Mouse (Mus musculus): ENCODE measurements around the gene F830045P16Rik. TPM values are rescaled to one million over a fixed set of nuclear protein-coding genes. Genes with fewer than 3 reads are reported as not detected.

The F830045P16Rik gene
- polyA plus RNA-seq (2011; ENCODE audit: insufficient read depth, insufficient read length, low read depth, missing spikeins): not detected in 2 replicates

DNA sequence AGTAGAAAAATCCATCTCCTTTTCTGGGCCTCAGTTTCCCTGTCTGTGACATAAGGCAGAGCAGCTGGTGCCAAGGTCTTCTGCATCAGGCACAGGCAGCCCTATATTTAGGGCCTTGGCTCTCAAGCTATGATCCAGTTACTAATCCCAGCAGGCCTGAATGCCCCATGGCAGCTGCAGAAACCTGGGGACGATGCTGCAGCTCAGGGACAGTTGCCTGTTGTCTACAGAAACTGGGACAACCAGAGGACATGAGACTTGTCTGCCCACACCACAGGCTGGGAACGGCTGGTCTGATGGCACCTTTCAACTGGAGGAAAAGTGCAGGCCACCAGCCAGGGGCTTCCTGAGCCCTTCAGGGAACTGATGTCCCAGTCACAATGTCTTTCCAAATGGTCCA is at the start of gene F830045P16Rik:
Gene F830045P16Rik, minus strand, starts transcription at position 226 of the 400 bp plus-strand sequence.
- no peaks in the 10 kb centered on the region for H3K36me3 ChIP-seq (ENCODE audit: control insufficient read depth, insufficient read depth, low read length, poor library complexity, severe bottlenecking)
- H3K4me3 ChIP-seq (ENCODE audit: low read depth, low read length): no peak within 1 kb of the TSS
- H3K27me3 ChIP-seq (ENCODE audit: control insufficient read depth, insufficient read depth, low read length, poor library complexity, severe bottlenecking): no peaks in the 10 kb centered on the region
- H3K9me3 ChIP-seq (replicated peaks; ENCODE audit: control insufficient read depth, insufficient read depth, low read length, poor library complexity, severe bottlenecking): no peaks in the 10 kb centered on the region
- H3K9ac ChIP-seq (ENCODE audit: low read depth, poor library complexity, severe bottlenecking): no peak within 1 kb of the TSS
- no peak for TF ChIP-seq POLR2A (IDR thresholded peaks at IDR 0.05; ENCODE audit: insufficient read depth, low read length)
- no peaks in the 10 kb centered on the region for H3K4me1 ChIP-seq (ENCODE audit: control insufficient read depth, insufficient read depth, low read length)
- no peak within 1 kb of the TSS for H3K27ac ChIP-seq (ENCODE audit: insufficient read depth, low read length)

- Histone ChIP-seq H3K36me3 (ENCODE audit: control insufficient read depth, insufficient read depth, low read length, poor library complexity, severe bottlenecking) (no peaks in the 10 kb centered on the region), H3K9me3 (replicated peaks; ENCODE audit: control insufficient read depth, insufficient read depth, low read length, poor library complexity, severe bottlenecking) (no peaks in the 10 kb centered on the region), H3K27ac (ENCODE audit: insufficient read depth, low read length) (no peak overlapping the region), H3K4me3 (ENCODE audit: low read depth, low read length) (no peak overlapping the region), H3K9ac (ENCODE audit: low read depth, poor library complexity, severe bottlenecking) (no peak overlapping the region), H3K27me3 (ENCODE audit: control insufficient read depth, insufficient read depth, low read length, poor library complexity, severe bottlenecking) (no peaks in the 10 kb centered on the region), H3K4me1 (ENCODE audit: control insufficient read depth, insufficient read depth, low read length) (peaks cover 11% of the 10 kb centered on the region)
- no peak for TF ChIP-seq CTCF (IDR thresholded peaks at IDR 0.05; ENCODE audit: low read depth, low read length)
- no peak for TF ChIP-seq POLR2A (IDR thresholded peaks at IDR 0.05; ENCODE audit: insufficient read depth, low read length)
- no peak for TF ChIP-seq EP300 (IDR thresholded peaks at IDR 0.05; ENCODE audit: insufficient read depth, low read depth, low read length)
Measured at GRCm38 (mm10) chr2:129585904-129586514, 49.6 kb upstream of the F830045P16Rik start.

DNA sequence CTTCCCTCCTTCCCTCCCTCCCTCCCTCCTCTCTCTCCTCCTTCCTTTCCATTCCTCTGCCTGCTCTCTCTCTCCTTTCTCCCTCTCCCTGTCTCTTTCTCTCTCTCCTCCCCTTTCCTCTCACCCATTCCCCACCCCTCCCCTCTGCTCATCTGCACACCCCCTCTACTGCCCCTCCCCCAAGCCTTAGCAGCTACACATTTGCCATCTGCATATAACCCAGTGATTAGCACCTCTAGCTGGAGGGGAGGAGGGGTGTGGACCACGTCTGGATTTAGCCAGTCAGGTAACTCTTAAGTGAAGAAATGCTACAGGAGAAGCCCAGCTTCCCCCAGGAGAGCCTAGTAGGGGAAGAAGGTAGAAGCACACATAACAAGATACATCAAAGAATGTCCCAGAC is 48.5 kb upstream of the F830045P16Rik start:
- H3K4me1 ChIP-seq (ENCODE audit: control insufficient read depth, insufficient read depth, low read length): peaks cover 11% of the 10 kb centered on the region
- no peak overlapping the region for H3K9ac ChIP-seq (ENCODE audit: low read depth, poor library complexity, severe bottlenecking)
- no peaks in the 10 kb centered on the region for H3K9me3 ChIP-seq (replicated peaks; ENCODE audit: control insufficient read depth, insufficient read depth, low read length, poor library complexity, severe bottlenecking)
- no peak overlapping the region for H3K4me3 ChIP-seq (ENCODE audit: low read depth, low read length)
- H3K27ac ChIP-seq (ENCODE audit: insufficient read depth, low read length): no peak overlapping the region
- peak; percentile 66; the same call in 1 of the 2 replicates for TF ChIP-seq EP300 (IDR thresholded peaks at IDR 0.05; ENCODE audit: insufficient read depth, low read depth, low read length)
- TF ChIP-seq POLR2A (IDR thresholded peaks at IDR 0.05; ENCODE audit: insufficient read depth, low read length): no peak
- H3K27me3 ChIP-seq (ENCODE audit: control insufficient read depth, insufficient read depth, low read length, poor library complexity, severe bottlenecking): no peaks in the 10 kb centered on the region
- no peaks in the 10 kb centered on the region for H3K36me3 ChIP-seq (ENCODE audit: control insufficient read depth, insufficient read depth, low read length, poor library complexity, severe bottlenecking)

DNA sequence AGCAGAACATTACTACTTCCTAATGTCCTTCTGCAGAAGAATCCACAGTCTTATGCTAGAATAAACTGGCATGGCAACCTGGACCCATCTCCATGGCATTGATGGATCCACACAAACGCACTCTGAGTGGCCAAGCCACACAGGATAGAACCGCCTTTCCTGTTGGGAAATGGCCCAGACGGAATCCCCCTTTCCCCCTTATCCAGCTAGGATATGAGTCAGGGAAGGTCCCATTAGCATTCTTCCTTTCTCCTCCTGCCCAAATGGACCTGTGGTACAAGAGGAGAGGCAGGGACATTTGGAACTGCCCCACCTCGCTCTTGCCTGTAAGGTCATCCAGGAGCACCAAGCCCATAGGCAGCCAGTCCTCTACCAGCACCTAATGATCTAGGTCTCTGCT is 45.9 kb upstream of the F830045P16Rik start:
- peaks cover 7% of the 10 kb centered on the region for H3K4me1 ChIP-seq (ENCODE audit: control insufficient read depth, insufficient read depth, low read length)
- TF ChIP-seq CTCF (IDR thresholded peaks at IDR 0.05; ENCODE audit: low read depth, low read length) (no peak), POLR2A (IDR thresholded peaks at IDR 0.05; ENCODE audit: insufficient read depth, low read length) (no peak), EP300 (IDR thresholded peaks at IDR 0.05; ENCODE audit: insufficient read depth, low read depth, low read length) (no peak)

GRCm38 (mm10) chr2:129581826-129582225 is 45.4 kb upstream of the F830045P16Rik start:
- TF ChIP-seq POLR2A (IDR thresholded peaks at IDR 0.05; ENCODE audit: insufficient read depth, low read length): no peak
- TF ChIP-seq EP300 (IDR thresholded peaks at IDR 0.05; ENCODE audit: insufficient read depth, low read depth, low read length): no peak
- TF ChIP-seq CTCF (IDR thresholded peaks at IDR 0.05; ENCODE audit: low read depth, low read length): no peak
- H3K27ac ChIP-seq (ENCODE audit: insufficient read depth, low read length): no peak overlapping the region
- no peaks in the 10 kb centered on the region for H3K27me3 ChIP-seq (ENCODE audit: control insufficient read depth, insufficient read depth, low read length, poor library complexity, severe bottlenecking)
- no peak overlapping the region for H3K4me3 ChIP-seq (ENCODE audit: low read depth, low read length)
- no peaks in the 10 kb centered on the region for H3K36me3 ChIP-seq (ENCODE audit: control insufficient read depth, insufficient read depth, low read length, poor library complexity, severe bottlenecking)
- no peak overlapping the region for H3K9ac ChIP-seq (ENCODE audit: low read depth, poor library complexity, severe bottlenecking)
- H3K4me1 ChIP-seq (ENCODE audit: control insufficient read depth, insufficient read depth, low read length): peaks cover 6% of the 10 kb centered on the region
- H3K9me3 ChIP-seq (replicated peaks; ENCODE audit: control insufficient read depth, insufficient read depth, low read length, poor library complexity, severe bottlenecking): no peaks in the 10 kb centered on the region

More for the DNA sequence above, 45.9 kb upstream of the F830045P16Rik start:
- Histone ChIP-seq H3K36me3 (ENCODE audit: control insufficient read depth, insufficient read depth, low read length, poor library complexity, severe bottlenecking) (no peaks in the 10 kb centered on the region), H3K27me3 (ENCODE audit: control insufficient read depth, insufficient read depth, low read length, poor library complexity, severe bottlenecking) (no peaks in the 10 kb centered on the region), H3K9ac (ENCODE audit: low read depth, poor library complexity, severe bottlenecking) (no peak overlapping the region), H3K4me3 (ENCODE audit: low read depth, low read length) (no peak overlapping the region), H3K27ac (ENCODE audit: insufficient read depth, low read length) (no peak overlapping the region), H3K9me3 (replicated peaks; ENCODE audit: control insufficient read depth, insufficient read depth, low read length, poor library complexity, severe bottlenecking) (no peaks in the 10 kb centered on the region)

- Histone ChIP-seq H3K9me3 (replicated peaks; ENCODE audit: control insufficient read depth, insufficient read depth, low read length, poor library complexity, severe bottlenecking) (no peaks in the 10 kb centered on the region), H3K4me1 (ENCODE audit: control insufficient read depth, insufficient read depth, low read length) (peaks cover 6% of the 10 kb centered on the region), H3K9ac (ENCODE audit: low read depth, poor library complexity, severe bottlenecking) (no peak overlapping the region), H3K36me3 (ENCODE audit: control insufficient read depth, insufficient read depth, low read length, poor library complexity, severe bottlenecking) (no peaks in the 10 kb centered on the region), H3K27ac (ENCODE audit: insufficient read depth, low read length) (no peak overlapping the region), H3K4me3 (ENCODE audit: low read depth, low read length) (no peak overlapping the region), H3K27me3 (ENCODE audit: control insufficient read depth, insufficient read depth, low read length, poor library complexity, severe bottlenecking) (no peaks in the 10 kb centered on the region)
- TF ChIP-seq EP300 (IDR thresholded peaks at IDR 0.05; ENCODE audit: insufficient read depth, low read depth, low read length): no peak
- TF ChIP-seq CTCF (IDR thresholded peaks at IDR 0.05; ENCODE audit: low read depth, low read length): no peak
- TF ChIP-seq POLR2A (IDR thresholded peaks at IDR 0.05; ENCODE audit: insufficient read depth, low read length): no peak
Measured at GRCm38 (mm10) chr2:129580656-129581055, 44.3 kb upstream of the F830045P16Rik start.

All from ES-Bruce4 (cell line).